8 mouse cellular contexts compared by ENCODE assay signal in genomic region chr5:137029643-137030415, GRCm38 (mm10). TPM values are rescaled to one million over a fixed set of nuclear protein-coding genes. Genes with fewer than 3 reads are reported as not detected.
DNase-seq lines count a peak whose midpoint lies in the region; ATAC-seq and TF ChIP-seq lines count a peak whose summit lies in the region.

No protein-coding gene starts in this region.

- peak overlapping the region; percentile 99 for H3K4me2 ChIP-seq in forebrain, postnatal 0 days (ENCODE audit: low read depth)
- peak overlapping the region; percentile 100 for H3K4me2 ChIP-seq in neural tube, embryonic 15.5 days

- H3K27ac ChIP-seq in cerebellum, adult 2 months (ENCODE audit: insufficient read depth, low read length): no peak overlapping the region
- peak overlapping the region; percentile 78 for H3K27ac ChIP-seq in forebrain, postnatal 0 days (ENCODE audit: low read depth, low read length)
- peak overlapping the region; percentile 92 for H3K27ac ChIP-seq in layer of hippocampus, adult 2 months
- H3K27ac ChIP-seq in neural tube, embryonic 15.5 days (replicated peaks): peak overlapping the region; percentile 61

- H3K4me3 ChIP-seq in cerebellum, adult 2 months (replicated peaks; ENCODE audit: insufficient read depth, low read depth, low read length): peak overlapping the region; percentile 54
- peak overlapping the region; percentile 53 for H3K4me3 ChIP-seq in forebrain, postnatal 0 days (ENCODE audit: low read depth, low read length)
- peak overlapping the region; percentile 72 for H3K4me3 ChIP-seq in layer of hippocampus, adult 2 months
- H3K4me3 ChIP-seq in lung, adult 2 months (replicated peaks; ENCODE audit: extremely low read depth, low read depth, low read length): no peak overlapping the region
- peak overlapping the region; percentile 58 for H3K4me3 ChIP-seq in neural tube, embryonic 15.5 days (replicated peaks)

- DNase-seq in MEL-GATA-1-ER (ENCODE audit: extremely low read depth, low read depth): peak; percentile 69
- peak; percentile 94 to 96 for DNase-seq in cerebellum, adult 2 months
- peak; percentile 98 for DNase-seq in forebrain, postnatal 0 days
- DNase-seq in heart, postnatal 4 days: peak; percentile 98
- DNase-seq in layer of hippocampus, adult 2 months (ENCODE audit: low spot score in 2 of 2): peak; percentile 94 to 95
- peak; percentile 94 for DNase-seq in lung, adult 2 months
- peak; percentile 99 for DNase-seq in testis, postnatal 10 days (ENCODE audit: low spot score)

- H3K27me3 ChIP-seq in cerebellum, adult 2 months (ENCODE audit: control insufficient read depth, insufficient read depth, low read length): no peaks in the 10 kb centered on the region
- peaks cover 36% of the 10 kb centered on the region for H3K27me3 ChIP-seq in forebrain, postnatal 0 days (ENCODE audit: insufficient read depth, low read length)
- peaks cover 64% of the 10 kb centered on the region for H3K27me3 ChIP-seq in neural tube, embryonic 15.5 days (replicated peaks)

- H3K9ac ChIP-seq in forebrain, postnatal 0 days: peak overlapping the region; percentile 60
- H3K9ac ChIP-seq in neural tube, embryonic 15.5 days (replicated peaks): peak overlapping the region; percentile 62

- under 1% methylated on average over 52 of the region's 52 CpGs for WGBS in cerebellum, adult 2 months
- WGBS in forebrain, postnatal 0 days: 3% methylated on average over 52 of the region's 52 CpGs
- WGBS in lung, adult 2 months: under 1% methylated on average over 52 of the region's 52 CpGs
- under 1% methylated on average over 52 of the region's 52 CpGs for WGBS in neural tube, embryonic 15.5 days

- no peaks in the 10 kb centered on the region for H3K36me3 ChIP-seq in forebrain, postnatal 0 days (ENCODE audit: insufficient read depth)
- H3K36me3 ChIP-seq in neural tube, embryonic 15.5 days: no peaks in the 10 kb centered on the region; the same call in 1 of the 2 replicates

- H3K9me3 ChIP-seq in forebrain, postnatal 0 days (ENCODE audit: low read length): no peaks in the 10 kb centered on the region
- H3K9me3 ChIP-seq in neural tube, embryonic 15.5 days (replicated peaks): no peaks in the 10 kb centered on the region

- H3K4me1 ChIP-seq in cerebellum, adult 2 months (ENCODE audit: control insufficient read depth, insufficient read depth, low read length): no peaks in the 10 kb centered on the region
- H3K4me1 ChIP-seq in forebrain, postnatal 0 days (ENCODE audit: insufficient read depth): no peaks in the 10 kb centered on the region; the same call in 1 of the 2 replicates
- H3K4me1 ChIP-seq in lung, adult 2 months (ENCODE audit: control insufficient read depth, insufficient read depth, low read length): peaks cover 13% of the 10 kb centered on the region
- peaks cover 57% of the 10 kb centered on the region for H3K4me1 ChIP-seq in neural tube, embryonic 15.5 days

- no peak for TF ChIP-seq CTCF in cerebellum, adult 2 months (IDR thresholded peaks at IDR 0.05; ENCODE audit: borderline replicate concordance, insufficient read depth, low read depth, low read length)
- 0 out of 2 replicates have a peak, but pooled peaks have one; percentile 5 for TF ChIP-seq CTCF in forebrain, postnatal 0 days (IDR thresholded peaks at IDR 0.05; ENCODE audit: low read depth)
- TF ChIP-seq CTCF in layer of hippocampus, adult 2 months (conservative IDR thresholded peaks at IDR 0.05): no peak
- TF ChIP-seq CTCF in lung, adult 2 months (IDR thresholded peaks at IDR 0.05; ENCODE audit: insufficient read depth, low read length): no peak

- ATAC-seq in forebrain, postnatal 0 days: peak; percentile 88
- ATAC-seq in neural tube, embryonic 15.5 days (ENCODE audit: low FRiP score): peak; percentile 77

- TF ChIP-seq POLR2A in cerebellum, adult 2 months (IDR thresholded peaks at IDR 0.05; ENCODE audit: borderline replicate concordance, insufficient read depth, low read length): peak; percentile 94
- no peak for TF ChIP-seq POLR2A in lung, adult 2 months (IDR thresholded peaks at IDR 0.05; ENCODE audit: borderline replicate concordance, extremely low read depth, low read depth, low read length)

RNA-seq across cellular contexts. Expression of gene Vgf, which starts 3.6 kb away (rescaled TPM):
- polyA plus RNA-seq in cerebellum, adult 2 months (2012; rRNA removed): 62.1 and 65.4 TPM in 2 replicates
- 82.7 and 116 TPM in 2 replicates for total RNA-seq in forebrain, postnatal 0 days (2014; rRNA removed)
- 26.7 and 40.0 TPM in 2 replicates for polyA plus RNA-seq in forebrain, postnatal 0 days (2015; fragmentation: Nextera tagmentation; extraction: Ambion mirVana)
- not detected for total RNA-seq in heart, postnatal 4 days (2021)
- total RNA-seq in layer of hippocampus, adult 2 months (2021): 100 to 1,000 TPM; 180 to 212 TPM
- polyA plus RNA-seq in lung, adult 2 months (2012; rRNA removed): 0.03 TPM in 1 of 2 replicates, not detected in the other
- 12.3 and 14.0 TPM in 2 replicates for polyA plus RNA-seq in neural tube, embryonic 15.5 days (2015; fragmentation: Nextera tagmentation; extraction: Ambion mirVana)

RNA-seq across cellular contexts. Expression of gene Ap1s1, which starts 16.1 kb away (rescaled TPM):
- polyA plus RNA-seq in cerebellum, adult 2 months (2012; rRNA removed): 147 and 168 TPM in 2 replicates
- 105 and 144 TPM in 2 replicates for total RNA-seq in forebrain, postnatal 0 days (2014; rRNA removed)
- 335 and 346 TPM in 2 replicates for polyA plus RNA-seq in forebrain, postnatal 0 days (2015; fragmentation: Nextera tagmentation; extraction: Ambion mirVana)
- 10 to 100 TPM; 70.9 to 82.3 TPM for total RNA-seq in heart, postnatal 4 days (2021)
- 100 to 1,000 TPM; 298 to 323 TPM for total RNA-seq in layer of hippocampus, adult 2 months (2021)
- polyA plus RNA-seq in lung, adult 2 months (2012; rRNA removed): 29.0 and 32.0 TPM in 2 replicates
- 209 and 222 TPM in 2 replicates for polyA plus RNA-seq in neural tube, embryonic 15.5 days (2015; fragmentation: Nextera tagmentation; extraction: Ambion mirVana)

RNA-seq across cellular contexts. Expression of gene Znhit1, which starts 42.0 kb away (rescaled TPM):
- 86.8 and 95.4 TPM in 2 replicates for polyA plus RNA-seq in cerebellum, adult 2 months (2012; rRNA removed)
- total RNA-seq in forebrain, postnatal 0 days (2014; rRNA removed): 66.1 and 96.9 TPM in 2 replicates
- polyA plus RNA-seq in forebrain, postnatal 0 days (2015; fragmentation: Nextera tagmentation; extraction: Ambion mirVana): 176 and 201 TPM in 2 replicates
- 10 to 100 TPM; 48.6 to 53.2 TPM for total RNA-seq in heart, postnatal 4 days (2021)
- 10 to 100 TPM; 77.1 to 83.3 TPM for total RNA-seq in layer of hippocampus, adult 2 months (2021)
- polyA plus RNA-seq in lung, adult 2 months (2012; rRNA removed): 70.3 and 82.0 TPM in 2 replicates
- 126 and 137 TPM in 2 replicates for polyA plus RNA-seq in neural tube, embryonic 15.5 days (2015; fragmentation: Nextera tagmentation; extraction: Ambion mirVana)

RNA-seq across cellular contexts. Expression of gene Serpine1, which starts 42.2 kb away (rescaled TPM):
- 0.38 and 0.48 TPM in 2 replicates for polyA plus RNA-seq in cerebellum, adult 2 months (2012; rRNA removed)
- 1.2 and 3.1 TPM in 2 replicates for total RNA-seq in forebrain, postnatal 0 days (2014; rRNA removed)
- polyA plus RNA-seq in forebrain, postnatal 0 days (2015; fragmentation: Nextera tagmentation; extraction: Ambion mirVana): 0.06 and 0.28 TPM in 2 replicates
- total RNA-seq in heart, postnatal 4 days (2021): 10 to 100 TPM; 13.4 to 14.0 TPM
- under 1 TPM; 0.38 to 0.52 TPM for total RNA-seq in layer of hippocampus, adult 2 months (2021)
- 19.8 and 22.0 TPM in 2 replicates for polyA plus RNA-seq in lung, adult 2 months (2012; rRNA removed)
- polyA plus RNA-seq in neural tube, embryonic 15.5 days (2015; fragmentation: Nextera tagmentation; extraction: Ambion mirVana): 0.23 and 0.26 TPM in 2 replicates

RNA-seq across cellular contexts. Expression of gene Plod3, which starts 43.0 kb away (rescaled TPM):
- polyA plus RNA-seq in cerebellum, adult 2 months (2012; rRNA removed): 38.6 and 39.7 TPM in 2 replicates
- 46.6 and 55.2 TPM in 2 replicates for total RNA-seq in forebrain, postnatal 0 days (2014; rRNA removed)
- 18.2 and 21.7 TPM in 2 replicates for polyA plus RNA-seq in forebrain, postnatal 0 days (2015; fragmentation: Nextera tagmentation; extraction: Ambion mirVana)
- 10 to 100 TPM; 46.9 to 51.8 TPM for total RNA-seq in heart, postnatal 4 days (2021)
- total RNA-seq in layer of hippocampus, adult 2 months (2021): 10 to 100 TPM; 37.9 to 39.7 TPM
- polyA plus RNA-seq in lung, adult 2 months (2012; rRNA removed): 84.8 and 85.6 TPM in 2 replicates
- 36.4 and 39.0 TPM in 2 replicates for polyA plus RNA-seq in neural tube, embryonic 15.5 days (2015; fragmentation: Nextera tagmentation; extraction: Ambion mirVana)

Comparison
In these comparisons a context has a peak if more than half of its experiments do, and no peak if none do; other contexts are left out.
1. RNA of gene Vgf, which starts 3.6 kb away (polyA plus RNA-seq): 62.1 to 65.4 TPM in cerebellum, adult 2 months, 26.7 to 40.0 TPM in forebrain, postnatal 0 days and 12.3 to 14.0 TPM in neural tube, embryonic 15.5 days; 0.03 TPM in lung, adult 2 months; every median in the first group is over 10 times any median in the second.
2. Peak in every context shown above with its lines, with median percentiles within 50 percentile points of each other: DNase-seq.